Mouse (Mus musculus): ENCODE measurements around the gene AA986860.
A peak's percentile ranks its signal among the peaks of the same experiment; 100 is the strongest.

The AA986860 gene

GRCm38 (mm10) chr1:130779867-130780266, 48.1 kb downstream of the AA986860 start:
- no peak for DNase-seq

GRCm38 (mm10) chr1:130784054-130784453, 52.3 kb downstream of the AA986860 start:
- peak; percentile 37 for DNase-seq

- DNase-seq = no peak
These were observed 55.2 kb downstream of the AA986860 start for GRCm38 (mm10) chr1:130787001-130787400.

GRCm38 (mm10) chr1:130789512-130790451, 58.0 kb downstream of the AA986860 start:
- no peak for DNase-seq

Measured in lung, postnatal 10 days (tissue).